In genomic region chrX:164541436-164542317, GRCm38 (mm10) we compare ENCODE assay signal across 7 mouse cellular contexts. TPM values are rescaled to one million over a fixed set of nuclear protein-coding genes. Genes with fewer than 3 reads are reported as not detected.
DNase-seq lines count a peak whose midpoint lies in the region; ATAC-seq and TF ChIP-seq lines count a peak whose summit lies in the region.

No protein-coding gene starts in this region.

- no peak overlapping the region for H3K4me2 ChIP-seq in kidney, postnatal 0 days (ENCODE audit: low read length)

- DNase-seq in kidney, postnatal 0 days (ENCODE audit: low spot score): peak; percentile 83
- DNase-seq in kidney, adult 11 months: no peak
- DNase-seq in ES-E14 (ENCODE audit: low read depth, low spot score): peak; percentile 15
- peak; percentile 22 for DNase-seq in ZHBTc4 (ENCODE audit: low read depth, low spot score)
- peak; percentile 21 to 61 for DNase-seq in left cerebral cortex, postnatal 14 days (ENCODE audit: low spot score in 2 of 2)
- peak; percentile 32 for DNase-seq in telencephalon, adult 2 months (ENCODE audit: low read depth, low spot score)
- DNase-seq in thymus, postnatal 25 days: no peak

- no peak overlapping the region for H3K4me3 ChIP-seq in kidney, postnatal 0 days (replicated peaks; ENCODE audit: low read depth, low read length)
- no peak overlapping the region for H3K4me3 ChIP-seq in ES-E14 (ENCODE audit: insufficient read depth in 1 of 2, low read depth in 1 of 2, low read length in 2 of 2, poor library complexity in 1 of 2, severe bottlenecking in 1 of 2)

- H3K4me1 ChIP-seq in kidney, postnatal 0 days (replicated peaks; ENCODE audit: insufficient read depth, low read length): no peaks in the 10 kb centered on the region
- no peaks in the 10 kb centered on the region for H3K4me1 ChIP-seq in ES-E14 (ENCODE audit: control insufficient read depth in 2 of 2, insufficient read depth in 2 of 2, low read length in 2 of 2, poor library complexity in 1 of 2)

- H3K9me3 ChIP-seq in kidney, postnatal 0 days (replicated peaks; ENCODE audit: low read length): no peaks in the 10 kb centered on the region
- H3K9me3 ChIP-seq in ES-E14 (ENCODE audit: control insufficient read depth, insufficient read depth, low read depth, low read length): no peaks in the 10 kb centered on the region

- H3K27me3 ChIP-seq in kidney, postnatal 0 days (ENCODE audit: insufficient read depth, low read length): no peaks in the 10 kb centered on the region

- WGBS in kidney, postnatal 0 days: 45% methylated on average over 11 of the region's 11 CpGs

- H3K9ac ChIP-seq in kidney, postnatal 0 days (ENCODE audit: low read depth, low read length): no peak overlapping the region
- H3K9ac ChIP-seq in ES-E14 (ENCODE audit: insufficient read depth, low read depth, low read length, poor library complexity, severe bottlenecking): no peak overlapping the region

- H3K36me3 ChIP-seq in kidney, postnatal 0 days (ENCODE audit: insufficient read depth, low read length): no peaks in the 10 kb centered on the region
- H3K36me3 ChIP-seq in ES-E14 (ENCODE audit: control insufficient read depth, insufficient read depth, low read length, poor library complexity, severe bottlenecking): no peaks in the 10 kb centered on the region

- no peak overlapping the region for H3K27ac ChIP-seq in kidney, postnatal 0 days
- H3K27ac ChIP-seq in ES-E14 (ENCODE audit: insufficient read depth, low read depth, low read length, poor library complexity, severe bottlenecking): no peak overlapping the region

- in situ Hi-C loops in ES-E14 (cut with MboI; ENCODE audit: low sequenced_read_pairs in 2 of 2, unreplicated experiment in 2 of 2): no loop called here

- intact Hi-C loops in left cerebral cortex, postnatal 14 days (cut with DNase I): loop anchor here (2.0 to 5.0 kb wide), 2 partner anchors 1606 to 1621 kb away; no protein-coding TSS in a partner anchor

- TF ChIP-seq CTCF in kidney, postnatal 0 days (IDR thresholded peaks at IDR 0.05; ENCODE audit: low read depth): peak; percentile 75

- ATAC-seq in kidney, postnatal 0 days (replicated peaks; ENCODE audit: low FRiP score, low read depth): no peak

TF ChIP-seq in ES-E14, 5 proteins besides CTCF, POLR2A, EP300 and RAD21:
- TF ChIP-seq ZNF384 (IDR thresholded peaks at IDR 0.05; ENCODE audit: low read depth, low read length) (peak; percentile 53; the same call in 1 of the 2 replicates), MAFK (IDR thresholded peaks at IDR 0.05; ENCODE audit: insufficient read depth, low read depth, low read length) (no peak), ZC3H11A (IDR thresholded peaks at IDR 0.05; ENCODE audit: borderline replicate concordance, low read depth, low read length) (peak; percentile 41; the same call in 1 of the 2 replicates), CHD2 (IDR thresholded peaks at IDR 0.05; ENCODE audit: low read depth, low read length) (no peak)

RNA-seq across cellular contexts. Expression of gene Asb9, which starts 35.5 kb away (rescaled TPM):
- 37.9 and 40.6 TPM in 2 replicates for polyA plus RNA-seq in kidney, postnatal 0 days (2015; fragmentation: Nextera tagmentation; extraction: Ambion mirVana)
- total RNA-seq in ES-E14 (2012; rRNA removed): not detected in 2 replicates
- not detected for total RNA-seq in left cerebral cortex, postnatal 14 days (2021)

Comparison
In these comparisons a context has a peak if more than half of its experiments do, and no peak if none do; other contexts are left out.
1. DNase-seq: peak in kidney, postnatal 0 days (single experiment), ES-E14 (single experiment), ZHBTc4 (single experiment), left cerebral cortex, postnatal 14 days (2 of 2) and telencephalon, adult 2 months (single experiment); none in kidney, adult 11 months (single experiment) and thymus, postnatal 25 days (single experiment).